Mouse (Mus musculus) embryonic facial prominence, embryonic 12.5 days (tissue): ENCODE results near the gene Kif7. TPM values are rescaled to one million over a fixed set of nuclear protein-coding genes. Genes with fewer than 3 reads are reported as not detected.

Experiments used
- ATAC-seq: fragments of 200-750 bp; cut with Nextera tagmentation; 2 replicates; pipeline ENCODE4 v1.8.0; 2017; ENCODE audit not compliant: insufficient number of reproducible peaks, insufficient read depth, low FRiP score, low TSS enrichment
- H3K27ac ChIP-seq: fragments of 300-500 bp; sonication (generic); 2 replicates; pipeline ENCODE4 v1.5.1; 2016; ENCODE audit warnings: mild to moderate bottlenecking
- H3K27me3 ChIP-seq: fragments of 300-500 bp; sonication (generic); 2 replicates; pipeline ENCODE4 v1.6.1; 2016; ENCODE audit warnings: mild to moderate bottlenecking, moderate library complexity
- H3K36me3 ChIP-seq: fragments of 300-500 bp; sonication (generic); 2 replicates; pipeline ENCODE4 v1.6.1; 2016; ENCODE audit warnings: mild to moderate bottlenecking
- H3K4me1 ChIP-seq: fragments of 300-500 bp; sonication (generic); 2 replicates; pipeline ENCODE4 v1.6.1; 2016
- H3K4me2 ChIP-seq: fragments of 300-500 bp; sonication (generic); replicated peaks from 2 replicates; pipeline ENCODE4 v1.6.1; 2016; ENCODE audit warnings: mild to moderate bottlenecking, moderate library complexity
- H3K4me3 ChIP-seq: fragments of 300-500 bp; sonication (generic); 2 replicates; pipeline ENCODE4 v1.5.1; 2016; ENCODE audit warnings: mild to moderate bottlenecking
- H3K9ac ChIP-seq: fragments of 300-500 bp; sonication (generic); 2 replicates; pipeline ENCODE4 v1.6.1; 2016; ENCODE audit warnings: mild to moderate bottlenecking, moderate library complexity
- H3K9me3 ChIP-seq: fragments of 300-500 bp; sonication (generic); 2 replicates; pipeline ENCODE4 v1.6.1; 2016; ENCODE audit warnings: mild to moderate bottlenecking, moderate library complexity
- WGBS: fragments of 180-500 bp; shearing (Covaris S2); methylation state at CpG from one replicate; pipeline ENCODE4 v1.1.7; 2016; 5-methylcytosine and 5-hydroxymethylcytosine counted together
- polyA plus RNA-seq: library from polyadenylated mRNA; unstranded; fragments of >200 nt; fragmentation: Nextera tagmentation; extraction: Ambion mirVana; gene quantifications from 2 replicates; pipeline ENCODE4 v1.2.1, GENCODE M21; 2016

Kif7 gene
- polyA plus RNA-seq, 1 experiment from 2014 or later: 11.5 TPM

- Histone ChIP-seq H3K27me3 (no peaks in the 10 kb centered on the region), H3K4me1 (peaks cover 6% of the 10 kb centered on the region; the same call in 1 of the 2 replicates), H3K9ac (peak overlapping the region; percentile 38), H3K36me3 (no peaks in the 10 kb centered on the region; the same call in 1 of the 2 replicates), H3K9me3 (no peaks in the 10 kb centered on the region), H3K4me2 (peak overlapping the region; percentile 66), H3K27ac (no peak overlapping the region), H3K4me3 (peak overlapping the region; percentile 60)
- WGBS: 23% methylated on average over 11 of the region's 11 CpGs
- ATAC-seq: no peak
Observed at GRCm38 (mm10) chr7:79742277-79742658, 26.7 kb upstream of the Kif7 start.

GRCm38 (mm10) chr7:79740279-79740678 is 24.8 kb upstream of the Kif7 start:
- Histone ChIP-seq H3K4me3 (no peak overlapping the region), H3K4me2 (no peak overlapping the region), H3K4me1 (peaks cover 6% of the 10 kb centered on the region; the same call in 1 of the 2 replicates), H3K9ac (no peak overlapping the region), H3K36me3 (peaks cover 7% of the 10 kb centered on the region), H3K9me3 (no peaks in the 10 kb centered on the region), H3K27me3 (no peaks in the 10 kb centered on the region), H3K27ac (no peak overlapping the region)
- no peak for ATAC-seq
- 75% methylated on average over 4 of the region's 4 CpGs for WGBS

- Histone ChIP-seq H3K36me3 (peaks cover 10% of the 10 kb centered on the region), H3K9ac (no peak overlapping the region), H3K4me1 (peaks cover 6% of the 10 kb centered on the region; the same call in 1 of the 2 replicates), H3K27ac (no peak overlapping the region), H3K9me3 (no peaks in the 10 kb centered on the region), H3K4me3 (no peak overlapping the region), H3K4me2 (no peak overlapping the region), H3K27me3 (no peaks in the 10 kb centered on the region)
- ATAC-seq: no peak
- WGBS: 93% methylated on average over 2 of the region's 2 CpGs
Observed at GRCm38 (mm10) chr7:79738913-79739312, 23.4 kb upstream of the Kif7 start.

- WGBS: 93% methylated on average over 14 of the region's 14 CpGs
- no peak for ATAC-seq
- no peak overlapping the region for H3K4me3 ChIP-seq
Observed at GRCm38 (mm10) chr7:79736511-79736910, 21.0 kb upstream of the Kif7 start.

DNA sequence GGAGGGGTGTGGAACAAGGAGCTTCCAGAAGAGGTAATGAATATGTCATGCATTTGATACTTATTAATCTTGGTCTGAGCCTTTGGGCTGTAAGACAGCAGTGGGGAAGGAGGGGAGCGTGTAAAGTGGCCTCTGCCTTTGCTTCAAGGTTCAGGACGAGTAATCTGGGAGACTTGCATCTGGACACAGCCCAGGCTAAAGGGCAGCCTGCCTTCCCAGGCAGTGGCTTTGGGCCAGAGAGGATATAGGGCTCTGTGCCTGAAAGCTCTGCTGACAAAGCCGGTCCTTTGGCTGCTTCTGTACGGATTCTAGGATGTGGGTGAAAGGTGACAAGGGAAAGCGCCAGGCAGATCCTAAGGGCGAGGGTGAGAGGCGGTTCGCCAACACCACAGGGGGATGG is 19.0 kb upstream of the Kif7 start:
- Histone ChIP-seq H3K4me3 (no peak overlapping the region), H3K9me3 (no peaks in the 10 kb centered on the region), H3K4me1 (no peaks in the 10 kb centered on the region), H3K9ac (no peak overlapping the region), H3K27me3 (0 out of 2 replicates have a peak, but pooled peaks cover 3% of the 10 kb centered on the region), H3K36me3 (peaks cover 10% of the 10 kb centered on the region), H3K4me2 (no peak overlapping the region), H3K27ac (no peak overlapping the region)
- no peak for ATAC-seq
- WGBS: 75% methylated on average over 8 of the region's 8 CpGs

More at GRCm38 (mm10) chr7:79736511-79736910, 21.0 kb upstream of the Kif7 start:
- no peaks in the 10 kb centered on the region for H3K4me1 ChIP-seq
- 0 out of 2 replicates have a peak, but pooled peaks cover 3% of the 10 kb centered on the region for H3K27me3 ChIP-seq
- peaks cover 10% of the 10 kb centered on the region for H3K36me3 ChIP-seq
- H3K4me2 ChIP-seq: no peak overlapping the region
- no peak overlapping the region for H3K9ac ChIP-seq
- H3K27ac ChIP-seq: no peak overlapping the region
- no peaks in the 10 kb centered on the region for H3K9me3 ChIP-seq

- Histone ChIP-seq H3K4me2 (no peak within 1 kb of the TSS), H3K9me3 (no peaks in the 10 kb centered on the region), H3K27me3 (0 out of 2 replicates have a peak, but pooled peaks cover 3% of the 10 kb centered on the region), H3K4me1 (no peaks in the 10 kb centered on the region), H3K4me3 (no peak within 1 kb of the TSS), H3K9ac (no peak within 1 kb of the TSS), H3K36me3 (peaks cover 10% of the 10 kb centered on the region), H3K27ac (no peak within 1 kb of the TSS)
- 49% methylated on average over 4 of the region's 4 CpGs for WGBS
- no peak for ATAC-seq
Observed at GRCm38 (mm10) chr7:79732622-79733021, 17.1 kb upstream of the Kif7 start, which contains the start of gene Plin1. Gene Plin1, minus strand, starts transcription at chr7:79732903.

GRCm38 (mm10) chr7:79731438-79731837 is 15.9 kb upstream of the Kif7 start:
- Histone ChIP-seq H3K4me3 (no peak overlapping the region), H3K36me3 (peaks cover 5% of the 10 kb centered on the region), H3K9me3 (no peaks in the 10 kb centered on the region), H3K9ac (no peak overlapping the region), H3K4me2 (no peak overlapping the region), H3K4me1 (no peaks in the 10 kb centered on the region), H3K27ac (no peak overlapping the region), H3K27me3 (0 out of 2 replicates have a peak, but pooled peaks cover 3% of the 10 kb centered on the region)
- ATAC-seq: no peak
- WGBS: 79% methylated on average over 13 of the region's 13 CpGs

GRCm38 (mm10) chr7:79729743-79730370 is 14.3 kb upstream of the Kif7 start:
- no peak overlapping the region for H3K27ac ChIP-seq
- H3K9ac ChIP-seq: no peak overlapping the region
- WGBS: 57% methylated on average over 11 of the region's 11 CpGs
- 0 out of 2 replicates have a peak, but pooled peaks cover 3% of the 10 kb centered on the region for H3K36me3 ChIP-seq
- H3K4me1 ChIP-seq: no peaks in the 10 kb centered on the region
- peak; percentile 17; the same call in 1 of the 2 replicates for ATAC-seq
- H3K4me3 ChIP-seq: no peak overlapping the region
- peaks cover 8% of the 10 kb centered on the region; the same call in 1 of the 2 replicates for H3K27me3 ChIP-seq
- no peaks in the 10 kb centered on the region for H3K9me3 ChIP-seq
- H3K4me2 ChIP-seq: no peak overlapping the region

- Histone ChIP-seq H3K9ac (no peak overlapping the region), H3K9me3 (no peaks in the 10 kb centered on the region), H3K4me2 (no peak overlapping the region), H3K36me3 (no peaks in the 10 kb centered on the region), H3K27ac (no peak overlapping the region), H3K27me3 (peaks cover 8% of the 10 kb centered on the region; the same call in 1 of the 2 replicates), H3K4me1 (no peaks in the 10 kb centered on the region), H3K4me3 (no peak overlapping the region)
- 5% methylated on average over 8 of the region's 8 CpGs for WGBS
- ATAC-seq: no peak
Observed at GRCm38 (mm10) chr7:79729169-79729568, 13.6 kb upstream of the Kif7 start.

- Histone ChIP-seq H3K4me3 (no peak overlapping the region), H3K27ac (no peak overlapping the region), H3K9me3 (no peaks in the 10 kb centered on the region), H3K9ac (no peak overlapping the region), H3K4me1 (no peaks in the 10 kb centered on the region), H3K36me3 (no peaks in the 10 kb centered on the region), H3K4me2 (no peak overlapping the region), H3K27me3 (peaks cover 15% of the 10 kb centered on the region)
- ATAC-seq: no peak
- 37% methylated on average over 6 of the region's 6 CpGs for WGBS
Observed at GRCm38 (mm10) chr7:79728219-79728618, 12.7 kb upstream of the Kif7 start.

- Histone ChIP-seq H3K27me3 (peaks cover 22% of the 10 kb centered on the region), H3K4me1 (0 out of 2 replicates have a peak, but pooled peaks cover under 1% of the 10 kb centered on the region), H3K9me3 (no peaks in the 10 kb centered on the region), H3K4me2 (no peak overlapping the region), H3K9ac (no peak overlapping the region), H3K4me3 (no peak overlapping the region), H3K36me3 (no peaks in the 10 kb centered on the region), H3K27ac (no peak overlapping the region)
- 9% methylated on average over 2 of the region's 2 CpGs for WGBS
- no peak for ATAC-seq
Observed at GRCm38 (mm10) chr7:79727091-79727490, 11.6 kb upstream of the Kif7 start.

GRCm38 (mm10) chr7:79721386-79721977 is 6.0 kb upstream of the Kif7 start:
- WGBS: under 1% methylated on average over 48 of the region's 48 CpGs

More at GRCm38 (mm10) chr7:79721386-79721977, 6.0 kb upstream of the Kif7 start:
- Histone ChIP-seq H3K27me3 (peaks cover 32% of the 10 kb centered on the region), H3K9me3 (no peaks in the 10 kb centered on the region), H3K4me2 (peak overlapping the region; percentile 89), H3K27ac (no peak overlapping the region), H3K36me3 (no peaks in the 10 kb centered on the region), H3K9ac (peak overlapping the region; percentile 68), H3K4me3 (peak overlapping the region; percentile 62), H3K4me1 (peaks cover 3% of the 10 kb centered on the region; the same call in 1 of the 2 replicates)
- peak; percentile 73 for ATAC-seq
